ENCODE assay signal across 8 mouse cellular contexts in genomic region chr14:21031783-21032511, GRCm38 (mm10). TPM values are rescaled to one million over a fixed set of nuclear protein-coding genes. Genes with fewer than 3 reads are reported as not detected.
DNase-seq lines count a peak whose midpoint lies in the region; ATAC-seq and TF ChIP-seq lines count a peak whose summit lies in the region.

No protein-coding gene starts in this region.

- DNase-seq in urinary bladder, postnatal 14 days (ENCODE audit: low spot score): peak; percentile 8
- no peak for DNase-seq in urinary bladder, postnatal 25 days (ENCODE audit: low spot score)
- peak; percentile 63 for DNase-seq in embryo, embryonic 11 days
- peak; percentile 88 for DNase-seq in heart, postnatal 0 days (ENCODE audit: low spot score)
- DNase-seq in limb, embryonic 10.5 days (ENCODE audit: low spot score): no peak
- DNase-seq in cerebellum, adult 8-10 months: no peak
- no peak for DNase-seq in ovary, adult 18-20 months (ENCODE audit: low spot score)

- peak; percentile 66; the same call in 1 of the 2 replicates for TF ChIP-seq EP300 in heart, postnatal 0 days (IDR thresholded peaks at IDR 0.05; ENCODE audit: low read depth)

- H3K4me2 ChIP-seq in heart, postnatal 0 days (ENCODE audit: low read depth, low read length): no peak overlapping the region

- WGBS in heart, postnatal 0 days: 57% methylated on average over 6 of the region's 6 CpGs
- 76% methylated on average over 6 of the region's 6 CpGs for WGBS in limb, embryonic 10.5 days

- H3K27ac ChIP-seq in heart, postnatal 0 days (ENCODE audit: low read depth): peak overlapping the region; percentile 75
- H3K27ac ChIP-seq in limb, embryonic 10.5 days: peak overlapping the region; percentile 53; the same call in 1 of the 2 replicates

- TF ChIP-seq CTCF in heart, postnatal 0 days (IDR thresholded peaks at IDR 0.05; ENCODE audit: low read depth): no peak

- no peaks in the 10 kb centered on the region for H3K9me3 ChIP-seq in heart, postnatal 0 days (replicated peaks; ENCODE audit: control insufficient read depth, low read length)
- no peaks in the 10 kb centered on the region for H3K9me3 ChIP-seq in limb, embryonic 10.5 days (replicated peaks)

- no peaks in the 10 kb centered on the region for H3K27me3 ChIP-seq in heart, postnatal 0 days (ENCODE audit: control insufficient read depth, insufficient read depth, low read length)
- no peaks in the 10 kb centered on the region for H3K27me3 ChIP-seq in limb, embryonic 10.5 days (ENCODE audit: low read depth, poor library complexity, severe bottlenecking)

- ATAC-seq in heart, postnatal 0 days (ENCODE audit: insufficient read depth, low read depth): peak; percentile 92
- ATAC-seq in monocyte, adult 5-6 weeks (replicated peaks; ENCODE audit: insufficient number of reproducible peaks, low FRiP score, low TSS enrichment, poor library complexity, severe bottlenecking): peak; percentile 99

- H3K4me3 ChIP-seq in heart, postnatal 0 days (ENCODE audit: low read depth, low read length): no peak overlapping the region
- H3K4me3 ChIP-seq in limb, embryonic 10.5 days: no peak overlapping the region

- H3K36me3 ChIP-seq in heart, postnatal 0 days (replicated peaks; ENCODE audit: control insufficient read depth, insufficient read depth, low read length): peaks cover 88% of the 10 kb centered on the region
- H3K36me3 ChIP-seq in limb, embryonic 10.5 days: peaks cover 89% of the 10 kb centered on the region

- no peaks in the 10 kb centered on the region for H3K4me1 ChIP-seq in heart, postnatal 0 days (ENCODE audit: control insufficient read depth, insufficient read depth)
- H3K4me1 ChIP-seq in limb, embryonic 10.5 days: peaks cover 11% of the 10 kb centered on the region

- no peak overlapping the region for H3K9ac ChIP-seq in heart, postnatal 0 days (replicated peaks; ENCODE audit: low read depth, low read length)

RNA-seq across cellular contexts. Expression of gene Ap3m1, which starts 20.4 kb away (rescaled TPM):
- total RNA-seq in heart, postnatal 0 days (2014; rRNA removed; ENCODE audit: low replicate concordance): 63.7 and 65.4 TPM in 2 replicates
- polyA plus RNA-seq in heart, postnatal 0 days (2015; fragmentation: Nextera tagmentation; extraction: Ambion mirVana): 43.6 and 44.7 TPM in 2 replicates
- polyA plus RNA-seq in limb, embryonic 10.5 days (2016; fragmentation: Nextera tagmentation; extraction: Ambion mirVana): 70.6 and 78.4 TPM in 2 replicates
- 22.6 to 57.8 TPM (median 41.4 TPM) in 3 replicates for total RNA-seq in monocyte, adult 5-6 weeks (2017)

RNA-seq across cellular contexts. Expression of gene Adk, which starts 20.4 kb away (rescaled TPM):
- total RNA-seq in heart, postnatal 0 days (2014; rRNA removed; ENCODE audit: low replicate concordance): 126 and 133 TPM in 2 replicates
- 246 and 255 TPM in 2 replicates for polyA plus RNA-seq in heart, postnatal 0 days (2015; fragmentation: Nextera tagmentation; extraction: Ambion mirVana)
- 170 and 179 TPM in 2 replicates for polyA plus RNA-seq in limb, embryonic 10.5 days (2016; fragmentation: Nextera tagmentation; extraction: Ambion mirVana)
- 17.1 to 47.3 TPM (median 39.0 TPM) in 3 replicates for total RNA-seq in monocyte, adult 5-6 weeks (2017)

Comparison
In these comparisons a context has a peak if more than half of its experiments do, and no peak if none do; other contexts are left out.
1. DNase-seq: peak in urinary bladder, postnatal 14 days (single experiment), embryo, embryonic 11 days (single experiment) and heart, postnatal 0 days (single experiment); none in urinary bladder, postnatal 25 days (single experiment), limb, embryonic 10.5 days (single experiment), cerebellum, adult 8-10 months (single experiment) and ovary, adult 18-20 months (single experiment).